Mouse (Mus musculus): ENCODE results near the gene Scai. TPM values are rescaled to one million over a fixed set of nuclear protein-coding genes. Genes with fewer than 3 reads are reported as not detected.

The Scai gene
- polyA plus RNA-seq, 1 experiment from 2014 or later = 7.7 TPM

Other genes starting within 250 kb of the Scai start
- gene Wdr38, start 193.3 kb downstream of the Scai start, polyA plus RNA-seq (2014; fragmentation: Nextera tagmentation; extraction: Ambion mirVana) = 1.1 and 1.4 TPM in 2 replicates
- gene Arpc5l, start 185.4 kb downstream of the Scai start, polyA plus RNA-seq (2014; fragmentation: Nextera tagmentation; extraction: Ambion mirVana) = 131 and 133 TPM in 2 replicates
- 909 and 937 TPM in 2 replicates for gene Rpl35, start 185.1 kb downstream of the Scai start, polyA plus RNA-seq (2014; fragmentation: Nextera tagmentation; extraction: Ambion mirVana)
- gene Golga1, start 125.2 kb downstream of the Scai start, polyA plus RNA-seq (2014; fragmentation: Nextera tagmentation; extraction: Ambion mirVana) = 30.7 and 33.7 TPM in 2 replicates
- gene Ppp6c, start 35.7 kb upstream of the Scai start, polyA plus RNA-seq (2014; fragmentation: Nextera tagmentation; extraction: Ambion mirVana) = 90.3 and 93.9 TPM in 2 replicates

All from neural tube, embryonic 11.5 days (tissue).